Mouse (Mus musculus): ENCODE results near the gene Syt2.

Gene Syt2

GRCm38 (mm10) chr1:134774728-134775287, 128.3 kb downstream of the Syt2 start:
- no peak for DNase-seq

- no peak for DNase-seq
Measured at GRCm38 (mm10) chr1:134775631-134776030, 129.2 kb downstream of the Syt2 start.

- DNase-seq: no peak
Measured at GRCm38 (mm10) chr1:134777201-134777885, 130.9 kb downstream of the Syt2 start.

- DNase-seq: peak; percentile 58 to 64
Measured at GRCm38 (mm10) chr1:134777936-134778548, 131.6 kb downstream of the Syt2 start.

- no peak for DNase-seq
Measured at GRCm38 (mm10) chr1:134782797-134783196, 136.3 kb downstream of the Syt2 start.

GRCm38 (mm10) chr1:134783958-134784357, 137.5 kb downstream of the Syt2 start:
- no peak for DNase-seq

- DNase-seq: no peak
Measured at GRCm38 (mm10) chr1:134784481-134784880, 138.0 kb downstream of the Syt2 start.

- no peak for DNase-seq
Measured at GRCm38 (mm10) chr1:134784911-134785310, 138.4 kb downstream of the Syt2 start.

GRCm38 (mm10) chr1:134788096-134788495, 141.6 kb downstream of the Syt2 start:
- no peak for DNase-seq

GRCm38 (mm10) chr1:134790716-134791439, 144.4 kb downstream of the Syt2 start:
- no peak for DNase-seq

GRCm38 (mm10) chr1:134791456-134791855, 145.0 kb downstream of the Syt2 start:
- DNase-seq: no peak

- no peak for DNase-seq
Measured at GRCm38 (mm10) chr1:134796076-134796475, 149.6 kb downstream of the Syt2 start.

- peak; percentile 33 to 43 for DNase-seq
Measured at GRCm38 (mm10) chr1:134796536-134796935, 150.1 kb downstream of the Syt2 start.

- DNase-seq: no peak
Measured at GRCm38 (mm10) chr1:134801758-134802157, 155.3 kb downstream of the Syt2 start.

- peak in 1 of 2 experiments; percentile 27 for DNase-seq
Measured at GRCm38 (mm10) chr1:134803286-134804117, 157.0 kb downstream of the Syt2 start.

- DNase-seq: no peak
Measured at GRCm38 (mm10) chr1:134804373-134804772, 157.9 kb downstream of the Syt2 start.

- DNase-seq: peak; percentile 39 to 51
Measured at GRCm38 (mm10) chr1:134805471-134805870, 159.0 kb downstream of the Syt2 start.

All from cerebellum, postnatal 14 days (tissue).